Mouse (Mus musculus) heart, postnatal 0 days (tissue): ENCODE results near the gene 4930432K21Rik. TPM values are rescaled to one million over a fixed set of nuclear protein-coding genes. Genes with fewer than 3 reads are reported as not detected.
A peak's percentile ranks its signal among the peaks of the same experiment; 100 is the strongest.

Experiments
- ATAC-seq: fragments of 200-750 bp; cut with Nextera tagmentation; 2 replicates; pipeline ENCODE4 v1.8.0; 2017; ENCODE audit warnings: low read depth, moderate number of reproducible peaks, moderate library complexity; ENCODE audit not compliant: insufficient read depth
- DNase-seq: peaks from one replicate; pipeline ENCODE4 v3.0.0-alpha.2; 2016; ENCODE audit warnings: low spot score
- H3K27ac ChIP-seq: fragments of 300-500 bp; sonication (generic); 2 replicates; pipeline ENCODE4 v1.5.1; 2014; ENCODE audit warnings: low read depth, mild to moderate bottlenecking
- H3K27me3 ChIP-seq: fragments of 300-500 bp; sonication (generic); 2 replicates; pipeline ENCODE4 v1.6.1; 2014; ENCODE audit warnings: low read length, mixed read lengths; ENCODE audit not compliant: control insufficient read depth, insufficient read depth
- H3K36me3 ChIP-seq: fragments of 300-500 bp; sonication (generic); replicated peaks from 2 replicates; pipeline ENCODE4 v1.6.1; 2014; ENCODE audit warnings: low read length, mixed read lengths; ENCODE audit not compliant: control insufficient read depth, insufficient read depth
- H3K4me1 ChIP-seq: fragments of 300-500 bp; sonication (generic); 2 replicates; pipeline ENCODE4 v1.6.1; 2014; ENCODE audit warnings: antibody characterized with exemption; ENCODE audit not compliant: control insufficient read depth, insufficient read depth
- H3K4me2 ChIP-seq: fragments of 300-500 bp; sonication (generic); 2 replicates; pipeline ENCODE4 v1.6.1; 2014; ENCODE audit warnings: low read depth, mild to moderate bottlenecking, low read length, moderate library complexity
- H3K4me3 ChIP-seq: fragments of 300-500 bp; sonication (generic); 2 replicates; pipeline ENCODE4 v1.5.1; 2014; ENCODE audit warnings: low read depth, low read length
- H3K9ac ChIP-seq: fragments of 300-500 bp; sonication (generic); replicated peaks from 2 replicates; pipeline ENCODE4 v1.6.1; 2014; ENCODE audit warnings: low read depth, low read length, mixed read lengths
- H3K9me3 ChIP-seq: fragments of 300-500 bp; sonication (generic); replicated peaks from 2 replicates; pipeline ENCODE4 v1.6.1; 2016; ENCODE audit warnings: low read length; ENCODE audit not compliant: control insufficient read depth
- CTCF ChIP-seq: IDR thresholded peaks from 2 replicates; pipeline ENCODE4 v1.5.1; 2016; ENCODE audit warnings: antibody characterized with exemption, control low read depth, low read depth
- EP300 ChIP-seq: IDR thresholded peaks from 2 replicates; pipeline ENCODE4 v1.6.1; 2016; ENCODE audit warnings: antibody characterized with exemption, low read depth
- WGBS: fragments of 180-500 bp; shearing (Covaris S2); extraction: QIAGEN DNeasy Blood & Tissue Kit; methylation state at CpG from one replicate; pipeline ENCODE4 v1.1.7; 2014; 5-methylcytosine and 5-hydroxymethylcytosine counted together
- polyA plus RNA-seq: library from polyadenylated mRNA; unstranded; fragments of >200 nt; fragmentation: Nextera tagmentation; extraction: Ambion mirVana; gene quantifications from 2 replicates; pipeline ENCODE4 v1.2.1, GENCODE M21; 2015
- total RNA-seq: library from RNA; depleted of rRNA; stranded (reverse); fragments of >200 nt; gene quantifications from 2 replicates; pipeline ENCODE4 v1.2.3, GENCODE M21; 2014; ENCODE audit warnings: low replicate concordance

Gene 4930432K21Rik
- total and polyA plus RNA-seq, 2 experiments from 2014 or later = 0.48 TPM; not detected in 1

GRCm38 (mm10) chr8:84157620-84158019 lies 9.8 kb downstream of the 4930432K21Rik start:
- Histone ChIP-seq H3K9me3 (no peaks in the 10 kb centered on the region), H3K36me3 (no peaks in the 10 kb centered on the region), H3K4me2 (no peak overlapping the region), H3K4me1 (no peaks in the 10 kb centered on the region), H3K9ac (no peak overlapping the region), H3K4me3 (no peak overlapping the region), H3K27me3 (no peaks in the 10 kb centered on the region), H3K27ac (no peak overlapping the region)
- no peak for ATAC-seq
- 88% methylated on average over 4 of the region's 4 CpGs for WGBS
- no peak for DNase-seq
- TF ChIP-seq CTCF = no peak

GRCm38 (mm10) chr8:84167696-84168095 lies 19.9 kb downstream of the 4930432K21Rik start:
- ATAC-seq (no peak), DNase-seq (no peak)
- H3K9ac ChIP-seq = no peak overlapping the region
- no peaks in the 10 kb centered on the region for H3K9me3 ChIP-seq
- TF ChIP-seq CTCF (no peak), EP300 (no peak)
- no peaks in the 10 kb centered on the region for H3K4me1 ChIP-seq
- H3K4me2 ChIP-seq = no peak overlapping the region
- WGBS = 67% methylated on average over 2 of the region's 2 CpGs
- H3K27ac ChIP-seq = no peak overlapping the region
- H3K27me3 ChIP-seq = no peaks in the 10 kb centered on the region
- H3K36me3 ChIP-seq = peaks cover 9% of the 10 kb centered on the region; the same call in 1 of the 2 replicates
- no peak overlapping the region for H3K4me3 ChIP-seq

GRCm38 (mm10) chr8:84170096-84170495 lies 22.3 kb downstream of the 4930432K21Rik start:
- WGBS = 78% methylated on average over 5 of the region's 5 CpGs
- Histone ChIP-seq H3K4me3 (no peak overlapping the region), H3K4me1 (no peaks in the 10 kb centered on the region), H3K27me3 (no peaks in the 10 kb centered on the region), H3K4me2 (no peak overlapping the region), H3K36me3 (peaks cover 17% of the 10 kb centered on the region), H3K9ac (no peak overlapping the region), H3K9me3 (no peaks in the 10 kb centered on the region), H3K27ac (no peak overlapping the region)
- TF ChIP-seq EP300 = no peak
- no peak for TF ChIP-seq CTCF
- no peak for DNase-seq
- no peak for ATAC-seq

GRCm38 (mm10) chr8:84173861-84174260 lies 26.0 kb downstream of the 4930432K21Rik start:
- TF ChIP-seq EP300 = no peak
- peak; percentile 37 for TF ChIP-seq CTCF

DNA sequence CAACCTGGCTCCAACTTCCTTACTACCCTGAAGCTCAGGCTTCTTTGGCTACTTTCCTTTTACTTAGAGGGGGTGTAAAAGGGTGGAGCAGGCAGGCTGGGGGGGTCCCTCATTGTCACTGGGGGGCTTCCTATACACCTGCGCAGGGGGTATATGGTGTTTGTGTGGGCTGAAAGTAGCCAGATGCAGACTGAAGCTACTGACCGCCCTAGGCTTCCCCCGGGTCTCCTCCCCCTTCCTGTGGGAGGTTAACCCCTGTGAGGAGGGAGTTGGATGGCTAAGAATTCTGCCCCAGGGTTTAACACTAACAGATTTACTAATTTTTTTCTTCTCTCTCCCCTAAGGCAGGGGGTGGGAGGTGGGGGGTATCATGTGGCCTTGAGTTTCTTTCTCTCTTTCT lies 28.7 kb downstream of the 4930432K21Rik start:
- Histone ChIP-seq H3K27me3 (no peaks in the 10 kb centered on the region), H3K36me3 (peaks cover 20% of the 10 kb centered on the region), H3K27ac (no peak overlapping the region), H3K4me1 (peaks cover 15% of the 10 kb centered on the region; the same call in 1 of the 2 replicates), H3K9ac (no peak overlapping the region), H3K4me2 (no peak overlapping the region), H3K4me3 (no peak overlapping the region), H3K9me3 (no peaks in the 10 kb centered on the region)
- ATAC-seq (no peak), DNase-seq (no peak)
- TF ChIP-seq EP300 = no peak
- no peak for TF ChIP-seq CTCF
- 24% methylated on average over 3 of the region's 3 CpGs for WGBS

More at GRCm38 (mm10) chr8:84173861-84174260, 26.0 kb downstream of the 4930432K21Rik start:
- H3K4me2 ChIP-seq = no peak overlapping the region
- DNase-seq (no peak), ATAC-seq (no peak)
- no peak overlapping the region for H3K9ac ChIP-seq
- no peaks in the 10 kb centered on the region for H3K9me3 ChIP-seq
- H3K4me3 ChIP-seq = no peak overlapping the region
- H3K36me3 ChIP-seq = peaks cover 20% of the 10 kb centered on the region
- no peak overlapping the region for H3K27ac ChIP-seq
- no peaks in the 10 kb centered on the region for H3K27me3 ChIP-seq
- H3K4me1 ChIP-seq = no peaks in the 10 kb centered on the region
- 82% methylated on average over 6 of the region's 6 CpGs for WGBS

DNA sequence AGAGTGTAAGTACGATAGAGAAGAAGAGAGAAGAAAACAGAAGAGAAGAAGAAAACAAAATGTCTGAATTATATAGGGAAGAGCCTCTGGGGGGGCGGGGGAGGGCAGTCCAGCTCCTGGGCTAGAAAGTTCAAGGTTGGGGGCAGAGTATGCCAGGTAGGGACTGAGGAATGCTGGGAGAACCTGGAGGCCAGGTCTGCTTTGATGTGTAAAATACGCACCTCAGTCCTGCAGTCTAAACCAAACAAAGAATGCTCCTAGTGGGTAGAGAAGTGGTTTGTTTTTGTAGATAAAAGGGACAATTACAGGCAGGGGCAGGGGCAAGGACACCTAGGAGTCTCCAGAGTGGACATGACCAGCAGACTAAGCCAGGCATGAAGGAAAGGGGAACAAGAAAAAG lies 29.6 kb downstream of the 4930432K21Rik start:
- 82% methylated on average over 3 of the region's 3 CpGs for WGBS
- H3K27me3 ChIP-seq = no peaks in the 10 kb centered on the region
- H3K27ac ChIP-seq = no peak overlapping the region
- no peak overlapping the region for H3K4me2 ChIP-seq
- H3K4me3 ChIP-seq = no peak overlapping the region
- DNase-seq = no peak
- H3K4me1 ChIP-seq = peaks cover 15% of the 10 kb centered on the region; the same call in 1 of the 2 replicates
- no peak for ATAC-seq
- TF ChIP-seq CTCF = no peak
- no peak for TF ChIP-seq EP300
- peaks cover 14% of the 10 kb centered on the region for H3K36me3 ChIP-seq
- no peak overlapping the region for H3K9ac ChIP-seq
- H3K9me3 ChIP-seq = no peaks in the 10 kb centered on the region
